Mouse (Mus musculus): Measurements from ENCODE around the gene Unc13c. TPM values are rescaled to one million over a fixed set of nuclear protein-coding genes. Genes with fewer than 3 reads are reported as not detected.

Gene Unc13c
- total RNA-seq, 2 experiments from 2014 or later, result 8.0 TPM

DNA sequence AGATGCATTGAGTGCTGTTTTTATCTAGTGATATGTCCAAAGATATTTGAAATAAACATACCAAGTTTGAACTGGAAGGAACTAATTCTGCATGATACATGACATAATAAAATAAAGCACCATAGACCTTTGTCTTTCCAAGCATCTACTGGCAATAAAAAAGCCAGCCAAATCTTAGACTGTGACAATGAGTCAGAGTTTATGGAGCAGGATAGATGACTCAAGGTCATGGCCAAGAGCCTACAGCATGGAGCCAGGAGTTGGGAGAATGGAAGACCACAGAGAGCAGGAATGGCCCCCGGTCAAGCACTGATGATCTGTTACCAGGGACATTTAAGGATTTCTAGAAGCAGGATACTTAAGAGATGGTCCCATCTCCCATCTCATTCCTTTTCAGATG is 319.7 kb downstream of the Unc13c start:
- DNase-seq (ENCODE audit: low spot score in 2 of 2), result no peak

DNA sequence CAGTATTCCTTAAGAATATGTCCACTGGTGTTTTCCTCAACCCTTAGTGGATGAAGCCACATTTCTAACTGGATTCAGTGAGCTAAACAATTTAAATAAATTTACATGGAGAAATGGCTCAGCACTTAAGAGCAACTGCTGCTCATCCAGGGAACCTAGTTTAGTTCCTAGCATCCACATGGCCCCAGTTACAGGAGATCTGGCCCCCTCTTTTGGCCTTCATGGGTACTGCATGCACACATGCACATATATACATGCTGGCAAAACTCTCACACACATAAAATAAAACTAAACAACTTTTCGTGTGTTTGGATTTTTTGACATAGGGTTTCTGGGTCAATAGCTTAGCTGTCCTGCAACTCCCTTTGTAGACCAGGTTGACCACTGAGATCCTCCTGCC is 330.6 kb downstream of the Unc13c start:
- DNase-seq (ENCODE audit: low spot score in 2 of 2), result no peak

DNA sequence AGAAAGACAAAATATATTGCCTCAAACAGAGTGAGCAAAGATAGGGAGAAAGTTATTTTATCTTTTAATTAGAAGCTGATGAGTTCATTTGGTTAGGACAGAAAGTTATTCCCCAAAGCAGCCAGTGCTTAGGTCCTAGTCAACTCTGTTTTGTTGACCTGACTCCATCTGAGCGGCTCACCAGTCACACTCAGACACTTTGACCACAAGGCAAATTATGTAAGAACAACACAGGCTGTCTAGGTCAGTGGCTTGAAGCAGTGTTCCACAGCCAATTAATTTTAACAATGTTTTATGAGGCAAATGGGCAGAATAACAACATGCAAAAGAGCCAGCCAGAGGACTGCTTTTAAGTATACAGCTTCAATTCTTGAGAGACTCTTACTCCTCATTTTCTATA is 343.6 kb downstream of the Unc13c start:
- no peak for DNase-seq (ENCODE audit: low spot score in 2 of 2)

DNA sequence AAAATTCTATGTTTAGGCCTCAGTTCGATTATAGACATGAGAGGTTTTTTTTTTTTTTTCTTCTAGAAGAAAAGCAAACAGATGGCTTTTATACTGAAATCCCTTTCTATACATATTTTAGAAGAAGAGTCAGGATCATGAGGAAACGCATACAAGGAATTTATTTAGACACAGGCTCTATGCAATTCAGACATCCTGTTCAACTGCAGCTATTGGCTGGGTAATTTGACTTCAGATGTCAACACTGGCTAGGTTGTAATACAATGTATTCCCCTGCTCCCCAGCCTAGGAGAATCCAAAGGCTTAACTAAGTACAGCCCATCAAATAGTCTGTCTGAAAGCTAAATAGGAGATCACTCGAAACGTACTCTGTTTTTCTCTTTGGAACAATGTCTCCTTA is 355.9 kb downstream of the Unc13c start:
- DNase-seq (ENCODE audit: low spot score in 2 of 2), result no peak

DNA sequence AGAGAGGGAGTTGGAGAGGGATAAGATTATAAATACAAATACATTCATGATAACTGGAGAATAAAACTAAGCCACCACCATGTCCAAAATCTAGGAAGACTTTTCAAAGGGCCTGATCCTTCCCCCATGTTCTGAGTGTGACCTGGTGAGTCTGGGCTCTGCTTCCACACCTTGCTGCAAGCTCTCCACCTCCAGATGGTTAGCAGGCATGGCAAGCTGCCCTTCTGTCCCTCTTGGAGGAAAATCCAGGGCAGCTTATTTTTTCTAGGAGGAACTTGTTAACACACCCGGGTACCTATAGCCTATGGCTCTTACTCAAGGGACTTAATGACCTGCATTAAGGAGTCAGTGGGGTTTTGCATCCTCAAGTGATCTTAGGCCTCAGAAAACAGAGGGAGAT is 364.8 kb downstream of the Unc13c start:
- no peak for DNase-seq (ENCODE audit: low spot score in 2 of 2)

DNA sequence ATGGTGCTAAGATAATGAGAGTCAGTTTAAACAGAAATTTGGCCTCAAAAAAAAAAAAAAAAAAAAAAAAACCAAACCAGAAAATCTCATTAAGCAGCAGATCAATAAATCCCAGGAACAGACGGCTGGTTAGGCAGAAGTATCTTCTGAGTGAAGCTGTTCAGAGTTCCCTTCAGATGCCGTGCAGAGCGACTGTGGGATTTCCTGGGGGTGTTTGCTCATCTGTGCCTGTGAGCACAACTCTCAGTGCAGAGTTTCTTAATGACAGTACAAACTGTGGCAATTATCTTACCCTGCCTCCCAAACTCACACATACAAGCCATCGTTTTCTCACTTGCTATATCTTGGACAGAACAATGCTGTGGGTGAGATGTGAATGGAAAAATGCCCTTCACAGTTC is 403.2 kb downstream of the Unc13c start:
- DNase-seq (ENCODE audit: low spot score in 2 of 2), result peak; percentile 59 to 76

DNA sequence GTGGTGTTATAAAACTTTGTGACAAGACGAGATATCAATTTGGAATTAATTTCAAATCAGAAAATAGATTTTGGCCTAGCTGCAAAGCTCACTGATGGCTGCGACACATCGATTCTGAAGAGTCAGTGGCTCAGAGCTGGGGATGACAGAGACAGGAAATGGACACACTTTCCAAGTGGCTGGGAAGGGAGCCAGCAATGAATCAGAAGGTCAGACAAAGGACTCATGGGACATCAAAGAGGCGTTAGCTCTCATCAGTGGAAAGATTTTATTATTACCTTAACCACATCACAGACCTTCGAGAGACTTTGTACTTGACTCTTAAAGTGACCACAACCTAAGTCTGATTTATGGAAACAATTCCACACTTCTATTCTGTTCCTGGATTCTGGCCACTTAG is 408.7 kb downstream of the Unc13c start:
- DNase-seq (ENCODE audit: low spot score in 2 of 2), result no peak

DNA sequence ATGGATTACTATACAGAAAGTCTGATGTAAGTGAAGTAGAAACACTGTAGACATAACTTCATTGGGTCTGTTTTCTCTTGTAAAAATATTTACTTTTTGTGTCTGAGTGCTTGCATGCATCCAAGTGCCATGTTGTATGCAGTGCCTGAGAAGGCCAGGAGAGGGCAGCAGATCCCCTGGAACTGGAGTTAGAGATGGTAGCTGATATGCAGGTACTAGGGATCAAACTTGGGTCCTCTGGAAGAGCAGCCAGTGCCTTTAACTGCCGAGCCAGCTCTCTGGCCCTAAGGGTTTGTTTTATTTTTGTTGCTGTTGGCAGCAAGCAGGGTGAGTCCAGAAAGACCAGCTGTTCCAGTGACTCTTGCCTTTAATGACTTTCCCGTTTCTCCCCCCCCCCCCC is 411.0 kb downstream of the Unc13c start:
- peak in 1 of 2 experiments; percentile 59 for DNase-seq (ENCODE audit: low spot score in 2 of 2)

DNA sequence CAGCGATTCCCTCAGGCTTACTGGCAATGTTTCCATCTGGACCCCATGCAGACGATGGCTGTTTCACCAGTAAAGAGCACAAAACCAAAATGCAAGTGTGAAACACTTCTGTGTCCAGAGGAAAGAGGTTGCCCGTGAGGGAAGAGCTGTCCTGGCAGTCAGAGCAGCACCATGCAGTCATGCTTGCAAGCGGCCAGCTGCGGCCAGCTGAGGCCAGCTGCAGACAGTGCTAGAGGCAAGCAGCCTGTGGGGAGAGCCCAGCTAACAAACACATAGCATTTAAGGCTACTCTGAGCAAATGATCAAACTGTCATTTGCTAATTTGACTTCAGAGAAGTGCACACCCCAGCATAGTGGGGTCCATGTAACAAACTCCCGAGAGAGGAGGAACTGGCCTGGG is 413.4 kb downstream of the Unc13c start:
- no peak for DNase-seq (ENCODE audit: low spot score in 2 of 2)

DNA sequence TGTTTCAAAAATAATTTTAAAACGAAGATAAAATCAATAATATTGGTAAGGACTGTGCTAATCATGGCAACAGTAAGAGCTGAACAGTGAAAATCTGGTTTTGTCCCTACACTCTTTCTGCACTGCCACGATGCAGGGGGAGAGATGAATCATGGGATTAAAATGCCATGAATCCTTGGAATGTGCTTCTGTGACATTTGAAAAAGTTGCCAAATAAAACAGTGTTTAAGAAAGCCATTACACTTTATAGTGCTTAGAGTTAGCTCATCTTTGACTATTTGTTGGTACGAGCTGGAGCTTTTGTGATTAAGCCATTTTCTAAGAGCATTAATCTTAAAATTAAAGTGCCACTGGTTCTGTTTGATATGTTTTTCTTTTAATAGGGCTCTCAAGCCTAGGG is 496.2 kb downstream of the Unc13c start:
- no peak for DNase-seq (ENCODE audit: low spot score in 2 of 2)

DNA sequence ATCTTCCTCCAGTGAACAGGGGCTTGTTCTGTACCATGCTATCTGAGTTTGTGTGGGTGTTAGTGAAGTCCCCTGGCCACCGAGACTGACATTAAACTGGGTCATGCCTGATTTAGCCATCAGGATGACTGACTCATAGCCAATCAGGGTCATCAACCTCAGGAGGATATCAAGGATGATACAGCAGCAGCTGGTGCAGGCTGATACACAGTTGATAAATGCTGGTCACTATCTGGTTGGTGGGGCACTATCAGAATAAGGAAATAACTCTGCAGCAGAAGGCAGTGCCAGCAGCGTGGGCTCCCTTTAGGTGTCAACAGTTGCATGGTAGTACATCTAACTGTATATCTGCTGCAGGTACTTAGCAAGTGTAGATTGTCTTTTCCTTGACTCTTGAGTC is 506.7 kb downstream of the Unc13c start:
- DNase-seq (ENCODE audit: low spot score in 2 of 2), result no peak

DNA sequence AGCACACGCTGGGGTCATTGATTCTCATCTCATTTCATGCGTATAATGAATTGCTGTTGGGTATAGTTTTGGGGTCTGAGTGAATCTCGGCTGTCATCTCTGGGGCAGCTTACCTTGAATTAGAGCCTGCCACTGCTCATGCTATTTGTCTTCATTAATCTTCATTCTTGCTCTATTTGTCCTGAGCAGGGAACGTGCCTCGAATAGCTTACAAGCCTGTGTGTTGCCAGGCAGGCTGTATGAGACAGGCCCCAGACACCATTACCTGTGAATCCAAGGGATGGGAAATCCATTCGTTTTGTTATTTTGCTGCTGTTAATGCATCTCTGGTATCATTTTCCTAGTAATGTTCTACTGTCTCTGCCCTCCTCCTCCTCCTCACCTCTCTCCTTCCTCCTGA is 518.8 kb downstream of the Unc13c start:
- no peak for DNase-seq (ENCODE audit: low spot score in 2 of 2)

DNA sequence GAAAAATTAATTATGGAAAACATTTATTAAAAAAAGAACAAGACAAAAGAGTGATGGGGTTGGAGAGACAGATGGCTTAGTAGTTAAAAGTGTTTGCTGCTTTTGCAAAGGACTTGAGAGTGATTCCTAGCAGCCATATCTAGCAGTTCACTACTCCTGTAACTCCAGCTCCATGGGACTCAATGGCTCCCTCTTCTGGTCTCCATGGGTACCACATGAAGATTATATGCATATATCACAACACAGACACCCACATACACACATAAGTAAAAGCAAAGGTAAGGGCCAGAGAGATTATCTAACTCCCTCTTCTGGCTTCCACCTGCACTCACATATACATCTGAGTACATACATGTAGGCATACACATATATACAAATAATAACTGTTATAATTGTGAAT is 519.5 kb downstream of the Unc13c start:
- no peak for DNase-seq (ENCODE audit: low spot score in 2 of 2)

DNA sequence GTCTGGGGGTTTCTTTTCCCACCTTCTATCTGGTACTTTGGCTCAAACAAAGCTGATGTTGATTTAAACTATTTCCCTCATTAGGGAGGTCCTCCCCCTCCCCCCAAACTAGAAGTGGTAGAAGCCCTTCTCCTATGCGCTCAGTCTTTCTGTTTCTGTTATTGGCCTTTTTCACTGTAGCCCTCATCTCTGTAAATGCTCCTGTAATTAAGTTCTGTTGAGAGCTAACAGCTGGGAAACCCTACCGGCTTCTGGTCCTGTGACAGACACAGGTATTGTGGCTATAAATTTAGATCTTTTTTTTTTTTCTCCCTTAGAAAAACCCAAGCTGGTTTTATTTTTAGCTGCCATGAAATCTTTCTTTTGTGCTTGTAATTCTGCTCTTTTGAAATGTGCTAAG is 536.8 kb downstream of the Unc13c start:
- DNase-seq (ENCODE audit: low spot score in 2 of 2), result no peak

Other genes with a start within 250 kb of the Unc13c start
- gene Wdr72, start 141.4 kb upstream of the Unc13c start, total RNA-seq (2021), result under 1 TPM in 1 of 2 experiments, not detected in 1; 0.07 TPM